Mouse (Mus musculus): ENCODE data around the gene Bloc1s1.

DNA sequence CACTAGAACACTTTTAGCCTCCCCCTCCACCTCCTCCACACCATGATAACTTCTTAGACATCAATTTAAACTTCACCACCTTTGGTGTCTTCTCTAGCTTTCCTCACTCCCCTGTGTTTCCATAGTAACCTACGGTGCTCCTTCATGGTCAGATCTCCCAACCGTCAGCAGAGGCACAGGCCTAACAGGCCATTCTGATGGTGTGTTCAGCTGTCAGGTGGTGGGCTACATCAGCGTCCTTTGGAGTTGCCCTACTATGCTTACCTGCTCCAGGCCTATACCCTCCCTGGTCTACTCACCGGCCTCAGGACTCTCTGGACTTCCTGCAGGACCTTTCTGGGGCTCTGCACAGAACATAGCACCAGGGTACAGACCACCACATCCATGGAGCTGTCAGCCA lies 36.3 kb upstream of the Bloc1s1 start:
- TF ChIP-seq POLR2A (IDR thresholded peaks at IDR 0.05; ENCODE audit: insufficient read depth, low read depth, low read length) (no peak), CTCF (IDR thresholded peaks at IDR 0.05) (no peak), EP300 (IDR thresholded peaks at IDR 0.05; ENCODE audit: insufficient read depth, low read depth, low read length) (no peak)
